Mouse (Mus musculus) stomach, embryonic 16.5 days (tissue): Measurements from ENCODE around the gene Alkbh1. TPM values are rescaled to one million over a fixed set of nuclear protein-coding genes. Genes with fewer than 3 reads are reported as not detected.

ENCODE experiments used
- ATAC-seq: fragments of 200-750 bp; cut with Nextera tagmentation; 2 replicates; pipeline ENCODE4 v1.8.0; 2017; ENCODE audit warnings: moderate number of reproducible peaks, moderate TSS enrichment; ENCODE audit not compliant: insufficient read depth, low FRiP score
- H3K27ac ChIP-seq: fragments of 300-500 bp; sonication (generic); 2 replicates; pipeline ENCODE4 v1.5.1; 2014; ENCODE audit warnings: low read length
- H3K27me3 ChIP-seq: fragments of 300-500 bp; sonication (generic); 2 replicates; pipeline ENCODE4 v1.6.1; 2014; ENCODE audit warnings: low read length, control low read depth, mixed read lengths; ENCODE audit not compliant: control insufficient read depth, insufficient read depth
- H3K36me3 ChIP-seq: fragments of 300-500 bp; sonication (generic); 2 replicates; pipeline ENCODE4 v1.6.1; 2014; ENCODE audit warnings: low read length; ENCODE audit not compliant: control insufficient read depth, insufficient read depth
- H3K4me1 ChIP-seq: fragments of 300-500 bp; sonication (generic); 2 replicates; pipeline ENCODE4 v1.6.1; 2014; ENCODE audit warnings: low read length, control low read depth, mixed read lengths; ENCODE audit not compliant: control insufficient read depth, insufficient read depth
- H3K4me2 ChIP-seq: fragments of 300-500 bp; sonication (generic); 2 replicates; pipeline ENCODE4 v1.6.1; 2014; ENCODE audit warnings: low read depth, low read length, mixed read lengths
- H3K4me3 ChIP-seq: fragments of 300-500 bp; sonication (generic); replicated peaks from 2 replicates; pipeline ENCODE4 v1.5.1; 2014; ENCODE audit warnings: mild to moderate bottlenecking, low read length
- H3K9ac ChIP-seq: fragments of 300-500 bp; sonication (generic); 2 replicates; pipeline ENCODE4 v1.6.1; 2014; ENCODE audit warnings: low read length
- H3K9me3 ChIP-seq: fragments of 300-500 bp; sonication (generic); replicated peaks from 2 replicates; pipeline ENCODE4 v1.6.1; 2016; ENCODE audit warnings: low read length, control low read depth; ENCODE audit not compliant: control insufficient read depth
- WGBS: fragments of 180-500 bp; shearing (Covaris S2); extraction: QIAGEN DNeasy Blood & Tissue Kit; methylation state at CpG from one replicate; pipeline ENCODE4 v1.1.7; 2014; 5-methylcytosine and 5-hydroxymethylcytosine counted together
- polyA plus RNA-seq: library from polyadenylated mRNA; unstranded; fragments of >200 nt; fragmentation: Nextera tagmentation; extraction: Ambion mirVana; gene quantifications from 2 replicates; pipeline ENCODE4 v1.2.1, GENCODE M21; 2015

Alkbh1 gene
- polyA plus RNA-seq, 1 experiment from 2014 or later = 51.6 TPM

DNA sequence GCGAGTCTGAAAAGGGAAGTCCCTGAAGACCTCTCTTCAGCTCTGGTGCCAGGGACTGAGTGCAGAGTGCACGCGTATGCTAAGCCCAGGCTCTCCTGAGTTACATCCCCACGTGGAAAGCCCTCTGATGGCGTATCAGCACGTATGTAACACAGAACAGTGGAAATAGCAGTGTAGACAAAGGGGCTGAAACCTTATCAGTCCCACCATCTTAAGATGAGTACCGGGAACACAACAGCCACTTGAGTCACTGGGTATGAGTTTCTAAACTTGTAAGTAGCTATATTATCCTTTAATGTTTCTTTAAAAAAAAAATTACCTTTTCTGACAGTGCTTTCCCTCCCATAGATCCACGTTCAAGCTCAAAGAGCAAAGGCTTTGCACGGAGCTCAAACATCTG is 5.6 kb upstream of the Alkbh1 start:
- WGBS = 86% methylated on average over 9 of the region's 9 CpGs
- H3K4me3 ChIP-seq = no peak overlapping the region
- H3K4me1 ChIP-seq = no peaks in the 10 kb centered on the region
- no peak overlapping the region for H3K27ac ChIP-seq
- no peak for ATAC-seq
- no peaks in the 10 kb centered on the region for H3K27me3 ChIP-seq
- H3K9me3 ChIP-seq = no peaks in the 10 kb centered on the region
- no peak overlapping the region for H3K4me2 ChIP-seq
- H3K9ac ChIP-seq = no peak overlapping the region
- H3K36me3 ChIP-seq = peaks cover 19% of the 10 kb centered on the region

GRCm38 (mm10) chr12:87444211-87444610 is 394 bp upstream of the Alkbh1 start:
- Histone ChIP-seq H3K27ac (no peak overlapping the region), H3K9ac (peak overlapping the region; percentile 94), H3K4me1 (peaks cover 8% of the 10 kb centered on the region; the same call in 1 of the 2 replicates), H3K4me2 (peak overlapping the region; percentile 96), H3K4me3 (peak overlapping the region; percentile 98), H3K27me3 (no peaks in the 10 kb centered on the region), H3K9me3 (no peaks in the 10 kb centered on the region), H3K36me3 (peaks cover 17% of the 10 kb centered on the region; the same call in 1 of the 2 replicates)
- ATAC-seq = peak; percentile 6; the same call in 1 of the 2 replicates
- 3% methylated on average over 16 of the region's 16 CpGs for WGBS

DNA sequence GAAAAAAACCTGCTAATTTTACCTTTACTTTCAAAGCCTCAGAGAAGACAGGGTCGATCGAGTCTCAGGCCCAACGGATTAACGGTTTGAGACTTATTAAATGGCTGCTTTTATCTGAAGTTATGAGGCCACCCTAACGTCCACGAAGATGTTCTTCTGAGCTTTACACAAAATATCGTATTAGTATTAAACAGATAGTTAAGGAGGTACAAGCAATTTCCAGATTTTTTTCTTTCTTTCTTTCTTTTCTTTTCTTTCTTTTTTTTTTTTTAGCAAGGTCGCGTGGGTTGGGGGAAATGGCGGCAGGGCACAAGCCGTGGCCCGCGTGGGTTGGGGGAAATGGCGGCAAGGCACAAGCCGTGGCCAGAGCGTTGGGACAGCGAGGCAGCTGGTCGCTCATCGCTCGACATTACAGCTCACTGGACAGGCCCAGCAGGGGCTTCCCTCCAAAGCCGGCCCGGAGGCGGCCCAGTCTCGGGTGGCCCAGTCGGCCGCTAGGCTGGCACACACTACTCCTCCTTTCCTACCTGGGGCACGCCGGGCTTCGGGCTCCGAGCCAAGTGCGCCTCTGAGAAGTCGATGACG is 610 bp downstream of the Alkbh1 start:
- under 1% methylated on average over 33 of the region's 33 CpGs for WGBS
- Histone ChIP-seq H3K4me1 (peaks cover 8% of the 10 kb centered on the region; the same call in 1 of the 2 replicates), H3K27ac (peak overlapping the region; percentile 90), H3K9me3 (no peaks in the 10 kb centered on the region), H3K36me3 (peaks cover 16% of the 10 kb centered on the region), H3K27me3 (no peaks in the 10 kb centered on the region), H3K4me2 (peak overlapping the region; percentile 50), H3K9ac (peak overlapping the region; percentile 94), H3K4me3 (peak overlapping the region; percentile 98)
- peak; percentile 78 for ATAC-seq

DNA sequence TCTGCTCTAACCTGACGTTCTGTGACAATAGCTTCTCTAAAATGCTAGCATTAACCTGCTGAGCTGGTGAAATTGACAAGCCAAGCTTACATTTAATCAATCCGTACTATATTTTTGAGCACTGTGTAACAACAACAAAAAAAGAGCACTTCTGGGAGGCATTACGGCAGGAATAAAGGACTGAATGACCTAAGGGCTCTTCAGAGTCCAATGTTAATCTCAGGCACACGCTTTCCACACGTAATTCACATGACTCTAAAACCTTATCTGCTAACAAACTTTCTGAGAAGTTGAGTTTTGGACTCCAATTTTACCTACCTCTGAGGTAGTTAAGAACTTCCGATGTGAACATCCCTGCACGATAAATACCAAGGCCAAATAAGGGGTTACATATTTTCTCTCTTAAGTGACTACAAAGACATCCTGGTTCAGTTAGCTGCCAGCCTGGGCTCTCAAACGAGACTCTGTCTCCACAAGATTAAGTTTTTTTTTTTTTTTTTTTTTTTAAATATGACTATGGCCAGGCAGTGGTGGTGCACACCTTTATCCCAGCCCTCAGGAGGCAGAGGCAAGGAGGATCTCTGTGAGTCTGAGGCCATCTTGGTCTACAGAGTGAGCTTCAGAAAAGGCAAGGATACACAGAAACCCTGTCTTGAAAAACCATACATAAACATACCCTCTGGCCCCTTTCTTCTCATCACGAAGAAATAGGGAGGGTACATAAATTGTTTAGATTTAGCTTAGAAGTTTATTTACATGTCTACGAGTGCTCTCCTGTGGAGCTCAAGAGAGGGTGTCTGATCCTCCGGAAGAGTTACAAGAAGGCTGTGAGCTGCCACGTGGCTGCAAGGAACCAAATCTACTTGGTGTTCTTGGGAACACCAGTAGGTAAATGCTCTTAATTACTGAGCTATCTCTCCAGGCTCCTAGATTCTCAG is 1.4 kb downstream of the Alkbh1 start:
- no peak for ATAC-seq
- Histone ChIP-seq H3K4me2 (peak overlapping the region; percentile 50), H3K4me1 (peaks cover 8% of the 10 kb centered on the region; the same call in 1 of the 2 replicates), H3K4me3 (peak overlapping the region; percentile 98), H3K27me3 (no peaks in the 10 kb centered on the region), H3K9me3 (no peaks in the 10 kb centered on the region), H3K9ac (peak overlapping the region; percentile 94), H3K36me3 (peaks cover 15% of the 10 kb centered on the region), H3K27ac (peak overlapping the region; percentile 52)
- 15% methylated on average over 12 of the region's 12 CpGs for WGBS

DNA sequence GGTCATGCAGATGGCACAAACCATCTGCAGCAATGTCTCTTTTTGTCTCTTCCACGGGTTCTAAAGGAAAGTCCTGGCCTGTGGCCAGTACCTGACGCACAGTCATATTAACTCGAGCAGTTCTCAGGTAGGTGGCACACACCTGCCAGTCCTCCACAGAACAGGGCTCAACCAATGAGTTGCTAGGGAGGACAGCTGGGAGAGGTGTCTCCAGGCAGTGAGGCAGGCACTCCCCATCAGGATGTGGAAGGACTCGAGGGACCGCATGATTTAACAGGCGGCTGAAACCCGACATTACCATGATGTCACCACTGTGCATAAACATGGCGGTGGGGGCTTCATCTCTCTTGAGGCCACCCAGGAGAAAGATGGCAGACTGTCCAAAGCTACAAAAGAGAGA is 14.9 kb downstream of the Alkbh1 start:
- H3K4me2 ChIP-seq = no peak overlapping the region
- no peak overlapping the region for H3K9ac ChIP-seq
- no peaks in the 10 kb centered on the region for H3K27me3 ChIP-seq
- H3K9me3 ChIP-seq = no peaks in the 10 kb centered on the region
- H3K4me3 ChIP-seq = no peak overlapping the region
- WGBS = 82% methylated on average over 8 of the region's 8 CpGs
- ATAC-seq = no peak
- peaks cover 40% of the 10 kb centered on the region for H3K36me3 ChIP-seq
- no peak overlapping the region for H3K27ac ChIP-seq
- H3K4me1 ChIP-seq = no peaks in the 10 kb centered on the region

GRCm38 (mm10) chr12:87428295-87428694 is 15.5 kb downstream of the Alkbh1 start:
- Histone ChIP-seq H3K27ac (no peak overlapping the region), H3K27me3 (no peaks in the 10 kb centered on the region), H3K9ac (no peak overlapping the region), H3K4me1 (no peaks in the 10 kb centered on the region), H3K9me3 (no peaks in the 10 kb centered on the region), H3K4me2 (no peak overlapping the region), H3K36me3 (peaks cover 37% of the 10 kb centered on the region), H3K4me3 (no peak overlapping the region)
- 92% methylated on average over 2 of the region's 2 CpGs for WGBS
- ATAC-seq = no peak

DNA sequence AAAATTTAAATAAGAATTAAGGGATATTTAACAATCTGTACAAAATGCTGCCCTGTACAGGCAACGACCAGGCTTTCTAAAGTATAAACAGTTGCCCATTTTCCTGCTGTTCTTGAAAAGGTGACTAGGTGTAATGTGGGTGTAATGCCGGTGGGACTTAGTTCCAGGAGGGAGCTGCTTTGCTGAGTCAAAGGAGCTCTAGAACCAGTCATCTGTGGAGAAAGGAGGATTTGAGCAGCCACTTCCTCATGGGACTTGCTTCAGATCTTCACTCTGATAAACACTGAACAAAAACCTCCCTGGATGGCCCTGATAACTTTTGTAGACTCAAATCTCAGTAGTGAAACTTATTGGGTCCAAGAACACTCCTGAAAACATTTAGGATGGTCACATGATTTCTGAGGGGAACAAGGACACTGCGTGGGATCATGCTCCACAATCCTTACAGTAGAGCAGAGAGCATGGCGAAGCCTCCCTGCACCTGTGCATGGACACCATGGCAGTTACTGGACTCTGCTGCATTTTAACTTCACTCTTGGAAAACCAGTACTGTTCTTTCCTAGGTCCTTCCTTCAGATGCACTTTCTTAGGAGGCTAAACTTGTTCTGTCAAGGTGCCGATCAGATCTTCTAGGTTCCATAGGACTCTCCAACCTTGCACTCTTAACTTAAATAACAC is 17.3 kb downstream of the Alkbh1 start:
- peaks cover 37% of the 10 kb centered on the region for H3K36me3 ChIP-seq
- H3K4me1 ChIP-seq = no peaks in the 10 kb centered on the region
- 89% methylated on average over 5 of the region's 5 CpGs for whole genome bisulfite sequencing
- H3K4me3 ChIP-seq = no peak overlapping the region
- H3K27ac ChIP-seq = no peak overlapping the region
- H3K9ac ChIP-seq = no peak overlapping the region
- no peak overlapping the region for H3K4me2 ChIP-seq
- H3K27me3 ChIP-seq = no peaks in the 10 kb centered on the region
- no peaks in the 10 kb centered on the region for H3K9me3 ChIP-seq
- ATAC-seq = no peak

DNA sequence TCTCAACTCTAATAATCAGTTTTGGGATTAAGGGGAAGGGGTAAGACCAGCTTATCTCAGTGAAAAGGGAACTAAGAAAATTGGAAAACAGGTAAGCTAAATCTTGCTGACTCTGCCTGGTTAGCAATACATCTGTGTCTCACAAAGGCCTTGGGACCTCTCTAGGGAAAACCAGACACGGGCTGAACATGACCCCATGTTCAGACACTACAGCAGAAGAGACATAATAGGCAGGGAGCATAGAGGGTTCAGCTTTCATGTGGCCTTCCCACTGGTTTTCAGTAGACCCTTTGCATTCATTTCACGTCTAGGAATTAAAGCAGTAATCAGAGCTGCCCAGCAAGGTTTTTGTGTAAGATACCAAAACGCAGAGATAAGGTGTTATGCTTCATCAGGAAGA is 19.3 kb downstream of the Alkbh1 start:
- Histone ChIP-seq H3K4me1 (0 out of 2 replicates have a peak, but pooled peaks cover 3% of the 10 kb centered on the region), H3K36me3 (peaks cover 22% of the 10 kb centered on the region), H3K9ac (no peak overlapping the region), H3K27ac (no peak overlapping the region), H3K4me2 (no peak overlapping the region), H3K9me3 (no peaks in the 10 kb centered on the region), H3K27me3 (no peaks in the 10 kb centered on the region), H3K4me3 (no peak overlapping the region)
- ATAC-seq = no peak
- 41% methylated on average over 3 of the region's 3 CpGs for WGBS
